Mouse (Mus musculus) left cerebral cortex, adult 18-20 months (tissue): Measurements from ENCODE around the gene Unc93a2. TPM values are rescaled to one million over a fixed set of nuclear protein-coding genes. Genes with fewer than 3 reads are reported as not detected.

Experiments
- total RNA-seq, 2 experiments: library from RNA; stranded (reverse); gene quantifications; 2 replicates each; pipeline ENCODE4 v1.2.3; 2021

Unc93a2 gene
- total RNA-seq, 2 experiments from 2014 or later: not detected

Other genes with a start within 250 kb of the Unc93a2 start
- 10 to 100 TPM; 59.6 to 60.0 TPM for gene Rps6ka2, start 215.3 kb downstream of the Unc93a2 start, total RNA-seq
- under 1 TPM; 0.16 to 0.23 TPM for gene Tcp10a, start 60.8 kb downstream of the Unc93a2 start, total RNA-seq
- not detected for gene Ttll2, start 32.8 kb downstream of the Unc93a2 start, total RNA-seq
- gene Gm49630, start 13.5 kb downstream of the Unc93a2 start, total RNA-seq: not detected